Mouse (Mus musculus) neural tube, embryonic 15.5 days (tissue): ENCODE measurements at regions not wholly inside any gene's neighbourhood (a gene's known extent, or its start where the extent isn't known, plus 50 kb on each side); places are given as distances from the start of the nearest gene placed in this dataset.

ENCODE experiments used
- ATAC-seq: fragments of 200-750 bp; cut with Nextera tagmentation; 2 replicates; pipeline ENCODE4 v1.8.0; 2017; ENCODE audit warnings: mild to moderate bottlenecking, moderate TSS enrichment, moderate library complexity; ENCODE audit not compliant: low FRiP score
- H3K27ac ChIP-seq: fragments of 300-500 bp; sonication (generic); replicated peaks from 2 replicates; pipeline ENCODE4 v1.5.1; 2015; ENCODE audit warnings: mild to moderate bottlenecking, inconsistent platforms
- H3K27me3 ChIP-seq: fragments of 300-500 bp; sonication (generic); replicated peaks from 2 replicates; pipeline ENCODE4 v1.6.1; 2015; ENCODE audit warnings: inconsistent platforms
- H3K36me3 ChIP-seq: fragments of 300-500 bp; sonication (generic); 2 replicates; pipeline ENCODE4 v1.6.1; 2015; ENCODE audit warnings: inconsistent platforms
- H3K4me1 ChIP-seq: fragments of 300-500 bp; sonication (generic); 2 replicates; pipeline ENCODE4 v1.6.1; 2015; ENCODE audit warnings: inconsistent platforms
- H3K4me2 ChIP-seq: fragments of 300-500 bp; sonication (generic); 2 replicates; pipeline ENCODE4 v1.6.1; 2015; ENCODE audit warnings: inconsistent platforms, mild to moderate bottlenecking, moderate library complexity
- H3K4me3 ChIP-seq: fragments of 300-500 bp; sonication (generic); replicated peaks from 2 replicates; pipeline ENCODE4 v1.5.1; 2015; ENCODE audit warnings: mild to moderate bottlenecking, inconsistent platforms
- H3K9ac ChIP-seq: fragments of 300-500 bp; sonication (generic); replicated peaks from 2 replicates; pipeline ENCODE4 v1.6.1; 2015; ENCODE audit warnings: mild to moderate bottlenecking, inconsistent platforms
- H3K9me3 ChIP-seq: fragments of 300-500 bp; sonication (generic); replicated peaks from 2 replicates; pipeline ENCODE4 v1.6.1; 2016; ENCODE audit warnings: inconsistent platforms
- WGBS: fragments of 180-500 bp; shearing (Covaris S2); methylation state at CpG from one replicate; pipeline ENCODE4 v1.1.7; 2015; ENCODE audit warnings: mixed read lengths; 5-methylcytosine and 5-hydroxymethylcytosine counted together

DNA sequence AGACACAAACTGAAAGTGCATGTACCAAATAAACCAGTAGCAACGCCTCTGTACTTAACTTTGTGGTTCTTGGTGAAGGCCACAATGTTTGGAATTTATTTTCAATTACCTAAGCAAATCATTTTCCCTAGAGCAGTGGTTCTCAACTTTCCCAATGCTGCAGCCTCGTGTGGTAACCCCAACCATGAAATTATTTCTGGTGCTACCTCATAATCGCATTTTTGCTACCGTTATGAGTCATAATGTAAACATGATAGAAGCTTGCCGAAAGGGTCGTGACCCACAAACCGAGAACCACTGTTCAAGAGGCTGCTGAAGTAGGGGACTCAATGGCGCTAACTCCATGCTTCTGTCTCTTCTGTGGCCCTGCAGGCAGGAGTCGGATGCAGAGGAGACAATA is 429.9 kb upstream of the Actbl2 start:
- 92% methylated on average over 9 of the region's 9 CpGs for WGBS
- H3K36me3 ChIP-seq: no peaks in the 10 kb centered on the region
- H3K27ac ChIP-seq: no peak overlapping the region
- H3K4me2 ChIP-seq: no peak overlapping the region
- no peaks in the 10 kb centered on the region for H3K4me1 ChIP-seq
- ATAC-seq: no peak
- H3K27me3 ChIP-seq: no peaks in the 10 kb centered on the region
- no peaks in the 10 kb centered on the region for H3K9me3 ChIP-seq
- H3K9ac ChIP-seq: no peak overlapping the region
- no peak overlapping the region for H3K4me3 ChIP-seq

GRCm38 (mm10) chr13:110832442-110832841 is 422.4 kb upstream of the Actbl2 start:
- Histone ChIP-seq H3K9me3 (no peaks in the 10 kb centered on the region), H3K4me1 (no peaks in the 10 kb centered on the region), H3K27me3 (no peaks in the 10 kb centered on the region), H3K4me2 (no peak overlapping the region), H3K9ac (no peak overlapping the region), H3K27ac (no peak overlapping the region), H3K4me3 (no peak overlapping the region), H3K36me3 (no peaks in the 10 kb centered on the region)
- WGBS: 71% methylated on average over 5 of the region's 5 CpGs
- ATAC-seq: no peak

- 63% methylated on average over 7 of the region's 7 CpGs for WGBS
- no peak overlapping the region for H3K9ac ChIP-seq
- no peak overlapping the region for H3K4me2 ChIP-seq
- no peaks in the 10 kb centered on the region for H3K4me1 ChIP-seq
- no peak for ATAC-seq
- H3K4me3 ChIP-seq: no peak overlapping the region
- no peak overlapping the region for H3K27ac ChIP-seq
- no peaks in the 10 kb centered on the region for H3K9me3 ChIP-seq
- H3K36me3 ChIP-seq: no peaks in the 10 kb centered on the region
- H3K27me3 ChIP-seq: no peaks in the 10 kb centered on the region
Observed at GRCm38 (mm10) chr13:110836936-110837335, 417.9 kb upstream of the Actbl2 start.

GRCm38 (mm10) chr13:110841949-110842348 is 412.9 kb upstream of the Actbl2 start:
- no peaks in the 10 kb centered on the region for H3K9me3 ChIP-seq
- H3K36me3 ChIP-seq: no peaks in the 10 kb centered on the region
- H3K9ac ChIP-seq: no peak overlapping the region
- H3K27ac ChIP-seq: no peak overlapping the region
- H3K4me2 ChIP-seq: no peak overlapping the region
- no peak overlapping the region for H3K4me3 ChIP-seq
- no peaks in the 10 kb centered on the region for H3K4me1 ChIP-seq
- ATAC-seq: no peak
- H3K27me3 ChIP-seq: no peaks in the 10 kb centered on the region
- WGBS: 93% methylated on average over 7 of the region's 7 CpGs

DNA sequence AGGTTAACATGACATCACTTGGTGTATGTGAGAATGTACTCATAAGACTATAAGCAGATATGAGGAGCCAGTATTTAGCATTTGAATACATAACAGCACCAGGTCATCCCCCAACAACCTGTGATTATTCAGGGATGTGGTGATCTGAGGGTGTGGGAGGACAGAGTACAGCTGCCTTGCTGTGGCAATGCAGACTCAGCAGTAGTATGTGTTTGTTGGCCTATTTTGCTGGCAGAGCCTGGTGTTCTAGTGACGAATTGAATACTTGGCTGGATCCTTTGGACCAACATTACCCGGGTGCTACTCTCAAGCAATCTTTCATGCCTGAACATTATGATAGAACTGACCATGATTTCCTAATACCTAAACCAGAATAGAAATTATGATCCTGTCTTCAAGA is 409.1 kb upstream of the Actbl2 start:
- Histone ChIP-seq H3K4me3 (no peak overlapping the region), H3K36me3 (no peaks in the 10 kb centered on the region), H3K9me3 (no peaks in the 10 kb centered on the region), H3K9ac (no peak overlapping the region), H3K27ac (no peak overlapping the region), H3K27me3 (no peaks in the 10 kb centered on the region), H3K4me2 (no peak overlapping the region), H3K4me1 (no peaks in the 10 kb centered on the region)
- 90% methylated on average over 2 of the region's 2 CpGs for WGBS
- no peak for ATAC-seq

DNA sequence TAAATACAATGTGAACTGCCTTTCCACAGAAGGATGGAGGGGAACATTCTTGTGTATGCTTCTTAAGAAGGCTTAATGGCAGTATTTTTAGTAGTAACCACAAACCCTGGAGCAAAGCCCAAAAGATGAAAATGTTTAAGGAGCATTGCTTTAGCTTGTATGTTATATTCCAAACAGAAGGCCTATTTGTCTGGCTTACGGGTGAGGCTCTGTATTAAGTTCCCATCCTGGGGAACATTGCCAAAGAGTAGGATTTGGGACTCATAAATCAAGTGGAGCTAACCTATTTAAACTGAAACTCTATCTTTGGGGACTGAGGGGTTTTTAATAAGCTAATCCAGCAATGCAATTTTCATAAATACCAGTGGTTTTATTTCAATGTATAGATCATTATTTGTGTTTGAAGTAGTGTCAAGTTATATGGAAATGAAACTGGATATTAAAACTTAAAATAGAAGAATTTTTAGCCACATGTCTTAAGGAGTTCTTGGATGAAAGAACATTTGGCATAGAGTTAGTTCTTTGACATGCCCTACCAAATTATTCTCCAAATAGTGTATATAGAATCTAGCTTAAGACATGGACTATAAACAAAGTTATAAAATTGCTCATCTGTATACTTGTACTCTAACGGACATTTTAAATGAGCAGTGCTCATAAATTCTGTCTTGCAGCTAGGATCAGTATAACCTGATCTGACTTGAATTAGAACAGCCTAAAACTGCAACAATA is 401.7 kb upstream of the Actbl2 start:
- WGBS: 46% methylated on average over 2 of the region's 2 CpGs
- H3K4me2 ChIP-seq: no peak overlapping the region
- H3K4me1 ChIP-seq: no peaks in the 10 kb centered on the region
- no peak for ATAC-seq
- no peaks in the 10 kb centered on the region for H3K36me3 ChIP-seq
- no peak overlapping the region for H3K9ac ChIP-seq
- no peak overlapping the region for H3K27ac ChIP-seq
- no peak overlapping the region for H3K4me3 ChIP-seq
- H3K27me3 ChIP-seq: no peaks in the 10 kb centered on the region
- no peaks in the 10 kb centered on the region for H3K9me3 ChIP-seq

DNA sequence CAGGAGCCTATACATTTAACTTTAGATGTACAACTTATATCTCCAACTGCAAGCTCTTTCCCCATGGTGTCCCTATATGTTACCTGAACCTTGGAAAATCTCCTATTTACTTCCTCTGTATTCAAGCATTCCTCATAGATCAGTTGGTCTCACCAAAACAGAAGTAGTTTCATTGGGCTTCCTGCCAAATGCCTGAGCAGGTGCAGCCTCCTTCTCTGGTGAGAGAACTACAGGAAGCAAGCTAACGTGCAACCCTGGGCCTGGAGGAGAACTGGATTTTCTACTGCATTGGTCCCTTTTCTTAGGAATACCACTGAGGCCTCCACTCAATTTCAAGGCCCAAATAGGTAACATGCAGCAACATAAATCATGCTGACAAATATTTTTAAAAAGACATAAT is 400.6 kb upstream of the Actbl2 start:
- Histone ChIP-seq H3K36me3 (no peaks in the 10 kb centered on the region), H3K4me1 (no peaks in the 10 kb centered on the region), H3K4me3 (no peak overlapping the region), H3K4me2 (no peak overlapping the region), H3K9me3 (no peaks in the 10 kb centered on the region), H3K9ac (no peak overlapping the region), H3K27ac (no peak overlapping the region), H3K27me3 (no peaks in the 10 kb centered on the region)
- 60% methylated on average over 1 of the region's 1 CpGs for WGBS
- no peak for ATAC-seq

DNA sequence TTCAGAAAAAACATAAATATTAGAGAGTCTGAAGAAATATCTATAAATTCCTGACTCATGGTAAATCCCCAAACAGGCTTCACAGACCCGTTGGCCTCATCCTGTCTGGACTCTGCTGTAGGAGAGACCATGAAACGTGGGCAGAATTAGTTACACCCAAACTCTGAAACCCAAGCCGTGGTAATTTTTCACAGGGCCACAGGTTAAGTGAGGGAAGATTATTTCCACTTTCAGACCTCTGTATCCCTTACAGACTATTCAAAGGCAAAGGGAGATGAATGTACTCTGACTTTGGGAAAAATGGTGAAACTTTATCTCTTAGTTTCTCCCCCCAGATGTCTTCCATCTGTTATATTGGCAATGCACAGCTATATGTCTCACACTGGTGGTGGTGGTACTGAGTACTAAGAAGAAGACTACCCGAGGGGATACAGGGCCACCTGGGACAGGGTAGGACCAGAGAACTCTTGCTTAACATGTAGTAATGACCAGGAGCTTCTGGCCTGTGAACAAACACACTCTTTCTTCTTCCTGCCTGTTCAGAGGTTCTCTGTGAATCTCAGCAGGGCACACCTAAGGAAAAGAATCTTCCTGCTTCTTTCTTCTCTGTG is 388.8 kb upstream of the Actbl2 start:
- ATAC-seq: no peak
- Histone ChIP-seq H3K4me3 (no peak overlapping the region), H3K9me3 (no peaks in the 10 kb centered on the region), H3K27me3 (no peaks in the 10 kb centered on the region), H3K4me2 (no peak overlapping the region), H3K36me3 (no peaks in the 10 kb centered on the region), H3K27ac (no peak overlapping the region), H3K4me1 (no peaks in the 10 kb centered on the region), H3K9ac (no peak overlapping the region)
- WGBS: 74% methylated on average over 4 of the region's 4 CpGs

DNA sequence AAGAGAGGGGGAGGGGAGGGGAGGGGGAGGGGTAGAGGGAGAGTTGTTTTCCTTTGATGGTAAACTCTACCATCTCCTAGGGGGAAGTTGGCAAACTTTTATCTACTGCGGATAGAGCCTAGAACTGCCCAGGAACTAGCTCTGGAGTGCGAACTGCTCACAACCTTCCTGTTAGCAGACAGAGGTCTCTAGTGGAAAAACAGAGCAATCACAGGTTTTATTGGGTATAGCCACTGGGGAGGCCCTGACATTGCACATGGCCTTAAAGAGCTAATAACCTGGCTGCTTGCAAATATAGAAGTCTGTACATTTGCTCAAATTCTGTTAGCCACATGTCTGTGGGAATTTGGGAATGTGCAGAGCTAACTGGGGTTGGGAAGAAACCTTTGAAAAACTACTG is 388.1 kb upstream of the Actbl2 start:
- H3K9me3 ChIP-seq: no peaks in the 10 kb centered on the region
- no peak for ATAC-seq
- H3K36me3 ChIP-seq: no peaks in the 10 kb centered on the region
- H3K4me3 ChIP-seq: no peak overlapping the region
- no peak overlapping the region for H3K4me2 ChIP-seq
- no peaks in the 10 kb centered on the region for H3K27me3 ChIP-seq
- no peak overlapping the region for H3K9ac ChIP-seq
- 45% methylated on average over 2 of the region's 2 CpGs for WGBS
- H3K4me1 ChIP-seq: no peaks in the 10 kb centered on the region
- no peak overlapping the region for H3K27ac ChIP-seq

DNA sequence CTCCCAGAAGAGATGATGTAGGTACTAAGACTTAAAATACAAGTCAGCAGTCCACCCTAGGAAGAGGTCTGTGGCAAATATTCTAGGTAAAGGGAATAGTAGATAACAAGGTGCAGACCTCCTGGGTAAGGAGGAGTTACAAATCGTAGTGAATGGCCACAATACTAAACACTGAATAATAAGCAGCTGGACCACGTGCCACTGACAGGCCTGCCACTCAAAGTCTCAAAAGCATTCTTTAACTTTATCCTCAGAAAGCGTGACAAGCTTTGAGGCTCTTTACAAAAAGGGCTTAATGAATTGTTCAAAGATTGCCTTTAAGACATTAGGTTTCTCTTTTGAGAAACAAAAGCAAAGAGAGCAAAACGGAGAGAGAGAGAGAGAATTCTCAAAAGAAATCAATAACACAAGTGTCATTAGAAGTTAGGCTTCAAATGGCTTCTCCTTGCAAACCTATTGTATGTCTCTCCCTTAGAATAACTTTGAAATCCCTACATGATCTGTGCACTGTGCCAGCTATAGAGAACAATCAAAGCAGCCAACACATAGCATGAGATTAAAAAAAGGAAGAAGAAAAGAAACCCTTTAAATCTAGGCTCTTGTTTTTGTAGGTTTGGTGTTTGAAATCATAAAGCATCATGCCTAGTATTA is 383.6 kb upstream of the Actbl2 start:
- no peak for ATAC-seq
- Histone ChIP-seq H3K9ac (no peak overlapping the region), H3K27ac (no peak overlapping the region), H3K27me3 (no peaks in the 10 kb centered on the region), H3K4me1 (no peaks in the 10 kb centered on the region), H3K4me3 (no peak overlapping the region), H3K9me3 (no peaks in the 10 kb centered on the region), H3K4me2 (no peak overlapping the region), H3K36me3 (no peaks in the 10 kb centered on the region)
- 18% methylated on average over 4 of the region's 4 CpGs for WGBS

DNA sequence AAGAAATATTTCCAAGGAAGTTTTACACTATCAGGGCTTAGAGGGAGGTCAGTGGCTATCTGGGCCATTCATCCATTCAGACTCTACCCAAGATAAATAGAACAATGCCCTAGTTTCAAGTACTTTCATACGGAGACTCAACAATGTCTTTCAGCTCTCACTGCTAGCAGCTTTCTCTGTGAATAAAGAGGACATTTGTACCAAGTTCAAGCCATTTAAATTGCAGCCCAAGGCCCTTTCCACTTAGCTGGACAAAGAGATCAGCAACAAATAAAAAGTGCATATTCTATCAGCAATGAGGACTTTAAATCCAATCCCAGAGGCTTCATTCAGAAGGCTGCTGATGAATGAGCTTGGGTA is 383.1 kb upstream of the Actbl2 start:
- Histone ChIP-seq H3K36me3 (no peaks in the 10 kb centered on the region), H3K27me3 (no peaks in the 10 kb centered on the region), H3K4me1 (no peaks in the 10 kb centered on the region), H3K4me3 (no peak overlapping the region), H3K4me2 (no peak overlapping the region), H3K9ac (no peak overlapping the region), H3K9me3 (no peaks in the 10 kb centered on the region), H3K27ac (no peak overlapping the region)
- ATAC-seq: no peak
- 14% methylated on average over 1 of the region's 1 CpGs for WGBS

DNA sequence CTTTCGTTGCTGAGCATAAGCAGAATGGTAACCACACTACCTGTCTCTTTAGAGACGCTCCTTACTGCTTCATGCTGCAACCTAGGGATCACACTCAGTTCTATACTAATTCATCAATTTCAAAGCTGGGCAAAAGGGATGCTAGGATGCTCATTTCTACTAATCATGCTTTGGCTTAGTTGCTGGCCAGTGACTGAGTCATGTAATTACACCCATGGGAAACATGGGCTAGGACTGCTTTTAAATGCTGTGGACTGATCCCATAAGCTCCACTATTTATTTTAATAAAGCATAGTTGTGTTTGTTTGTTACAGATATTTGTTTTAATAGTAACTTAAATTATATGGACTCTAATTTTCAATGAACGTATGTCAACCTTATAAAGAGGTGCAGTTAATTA is 373.2 kb upstream of the Actbl2 start:
- Histone ChIP-seq H3K9me3 (no peaks in the 10 kb centered on the region), H3K27me3 (no peaks in the 10 kb centered on the region), H3K36me3 (no peaks in the 10 kb centered on the region), H3K9ac (no peak overlapping the region), H3K4me3 (no peak overlapping the region), H3K27ac (no peak overlapping the region), H3K4me1 (no peaks in the 10 kb centered on the region), H3K4me2 (no peak overlapping the region)
- 76% methylated on average over 3 of the region's 3 CpGs for WGBS
- ATAC-seq: no peak
